Mouse (Mus musculus) layer of hippocampus, adult 8-10 months (tissue): Measurements from ENCODE around the gene Skp2. TPM values are rescaled to one million over a fixed set of nuclear protein-coding genes. Genes with fewer than 3 reads are reported as not detected.
A peak's percentile ranks its signal among the peaks of the same experiment; 100 is the strongest.
"Not testable (repeated sequence)": the region's sequence is repeated elsewhere in the genome, so short reads cannot be mapped to it uniquely, and the experiment has no call there.

ENCODE experiments used
- DNase-seq, 2 experiments: peaks; one replicate each; pipeline ENCODE4 v3.0.0; 2022; ENCODE audit warnings: low spot score in 2 of 2
- total RNA-seq, 4 experiments: library from RNA; stranded (reverse); gene quantifications; 2 replicates each; pipeline ENCODE4 v1.2.4; 2022

The Skp2 gene
- 1 to 10 TPM; 5.3 to 6.7 (median 5.9) TPM for total RNA-seq

DNA sequence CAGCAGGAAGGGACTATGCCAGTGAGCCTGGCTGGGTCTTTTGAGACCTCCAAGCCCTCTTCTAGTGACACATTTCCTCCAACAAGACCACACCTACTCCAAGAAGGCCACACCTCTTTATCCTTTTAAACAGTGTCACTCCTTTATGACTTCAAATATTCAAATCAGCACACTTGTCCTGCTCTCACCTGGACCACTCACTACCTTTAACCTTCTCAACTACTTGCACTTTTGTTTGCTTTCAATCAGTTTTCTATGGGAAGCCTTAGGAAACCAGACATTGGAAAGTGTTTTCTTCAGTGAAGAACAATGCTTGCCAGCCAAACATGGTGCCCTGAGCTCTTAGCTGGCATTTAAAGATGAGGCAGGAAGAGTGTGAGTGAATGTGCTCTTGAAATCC, at the start of gene Skp2:
Gene Skp2, minus strand, starts transcription at position 101 of the 400 bp plus-strand sequence.
- DNase-seq, result no peak

DNA sequence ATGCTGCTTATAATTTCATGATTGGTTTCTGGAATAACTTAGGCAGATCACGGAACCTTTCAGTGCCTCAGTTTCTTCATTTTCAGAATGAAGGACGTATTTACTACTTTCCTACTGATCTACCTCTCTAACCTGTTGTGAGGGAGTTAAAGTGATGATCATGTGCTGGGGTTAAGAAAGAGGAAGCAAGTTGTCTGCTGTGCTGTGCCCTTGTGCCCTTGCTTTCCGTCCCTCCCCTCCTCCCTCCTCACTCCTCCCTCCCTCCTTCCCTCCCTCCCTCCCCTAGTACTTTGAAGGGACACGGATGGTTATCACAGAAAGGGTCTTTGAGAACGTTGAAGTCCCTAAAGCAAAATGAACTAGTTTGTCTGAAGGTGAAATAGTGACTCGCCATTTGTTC, 43.2 kb upstream of the Skp2 start:
- no peak for DNase-seq

DNA sequence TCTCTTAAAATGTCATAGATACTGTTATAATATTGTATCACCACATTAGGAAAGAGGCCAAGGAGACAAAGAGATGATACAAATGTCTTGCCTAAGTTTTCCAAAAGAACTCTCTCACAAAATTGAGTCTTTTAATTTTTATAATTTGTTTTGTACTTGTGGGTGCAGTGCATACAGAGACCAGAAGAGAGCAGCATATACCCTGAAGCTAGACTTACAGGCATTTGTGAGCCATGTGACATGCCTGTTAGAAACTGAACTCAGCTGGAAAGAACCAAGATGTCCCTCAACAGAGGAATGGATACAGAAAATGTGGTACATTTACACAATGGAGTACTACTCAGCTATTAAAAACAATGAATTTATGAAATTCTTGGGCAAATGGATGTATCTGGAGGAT, 37.5 kb upstream of the Skp2 start:
- DNase-seq, result not testable (repeated sequence)

DNA sequence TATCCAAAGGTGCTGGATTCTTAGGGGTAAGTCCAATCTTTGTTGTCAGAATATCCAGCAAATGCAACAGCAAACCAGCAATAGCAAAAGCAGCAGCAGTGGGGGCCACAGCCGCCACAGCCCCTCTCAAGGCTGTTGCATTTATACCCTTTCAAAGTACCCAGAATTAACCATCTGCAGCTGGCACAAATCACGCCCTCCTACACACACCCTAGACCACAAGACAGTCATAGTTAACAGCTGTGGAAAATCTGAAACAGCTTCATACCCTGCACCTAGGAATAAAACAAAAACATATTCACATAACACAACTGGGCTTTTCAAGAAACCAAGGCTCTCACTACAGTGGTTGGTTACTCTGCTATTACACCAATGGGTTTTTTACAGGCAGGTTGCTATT, 34.6 kb upstream of the Skp2 start:
- no peak for DNase-seq

DNA sequence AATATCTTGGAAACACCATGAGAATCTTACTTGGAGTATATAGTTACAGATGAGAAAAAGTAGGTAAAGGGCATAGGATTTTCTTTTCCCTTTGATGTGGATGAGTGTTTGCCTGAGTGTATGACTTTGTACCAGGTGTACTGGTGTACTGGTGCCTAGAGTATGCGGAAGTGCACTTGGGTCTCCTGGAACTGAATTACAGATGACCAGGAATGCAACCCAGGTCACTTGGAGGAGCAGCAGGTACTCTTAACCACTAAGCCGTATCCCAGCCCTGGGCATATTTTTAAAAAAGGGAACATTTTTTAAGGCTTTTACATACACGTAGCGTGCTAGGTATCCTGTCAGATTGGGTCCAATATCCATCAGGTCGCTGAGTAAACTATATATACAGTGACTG, 28.8 kb upstream of the Skp2 start:
- no peak for DNase-seq

DNA sequence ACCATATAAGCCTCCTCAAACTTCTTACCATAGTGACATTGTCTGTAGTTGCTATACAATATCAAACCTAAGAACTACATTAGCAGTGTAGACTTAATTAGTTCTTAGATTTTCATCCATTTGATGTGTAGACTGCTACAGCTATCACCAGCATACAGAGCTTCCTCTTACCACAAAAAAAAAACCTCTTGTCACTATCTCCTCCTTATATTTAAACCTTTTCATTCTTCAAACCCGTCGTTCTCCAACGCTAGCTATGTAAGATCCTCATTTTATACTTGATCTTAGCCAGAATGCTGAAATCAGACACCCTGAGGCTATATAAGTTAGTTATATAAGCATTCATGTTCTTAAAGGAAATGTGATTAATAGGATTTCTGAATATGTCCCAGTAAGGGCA, 21.8 kb upstream of the Skp2 start:
- DNase-seq, result no peak

DNA sequence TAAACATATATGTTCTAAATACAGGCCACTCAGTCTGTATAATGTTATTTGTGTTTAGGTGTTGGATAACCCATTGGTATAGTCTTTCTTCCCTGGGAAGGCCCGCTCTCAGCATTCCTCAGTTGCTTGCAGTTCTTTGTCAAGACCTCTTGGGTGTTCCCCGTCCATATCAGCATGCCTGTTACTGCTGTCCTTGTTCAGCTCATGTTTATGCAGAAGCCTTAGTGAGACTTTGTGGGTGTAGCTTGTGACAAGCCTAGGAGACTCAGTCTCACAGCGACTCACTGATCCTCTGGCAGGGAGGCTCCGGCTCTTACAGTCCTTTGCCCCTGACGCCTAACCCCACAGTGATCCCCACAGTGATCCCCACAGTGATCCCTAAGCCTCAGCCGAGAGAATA, 8.9 kb upstream of the Skp2 start:
- no peak for DNase-seq

DNA sequence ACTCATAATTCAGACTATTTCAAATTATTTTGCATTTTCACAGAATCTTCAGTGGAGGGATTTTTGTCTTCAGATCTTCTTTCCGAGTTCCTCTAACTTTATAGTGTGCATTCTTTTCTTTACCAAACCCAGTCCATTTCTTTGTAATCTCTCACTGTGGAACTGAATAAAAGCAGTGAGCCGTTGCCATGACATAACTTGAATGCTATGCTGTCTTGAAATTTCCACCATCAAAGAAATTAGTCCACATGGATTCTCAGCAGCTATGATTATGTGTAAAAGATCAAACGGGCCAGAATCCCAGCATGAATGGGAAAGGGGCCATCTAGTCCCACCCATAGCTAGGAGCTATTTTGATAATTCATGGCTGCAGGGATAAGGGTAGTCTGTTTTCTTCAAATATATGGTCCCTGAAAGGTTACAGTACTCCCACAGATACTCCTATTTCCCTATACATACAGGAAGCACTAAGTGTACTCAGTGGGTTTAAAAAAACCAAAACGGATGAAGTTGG, 7.4 kb upstream of the Skp2 start:
- DNase-seq, result no peak

DNA sequence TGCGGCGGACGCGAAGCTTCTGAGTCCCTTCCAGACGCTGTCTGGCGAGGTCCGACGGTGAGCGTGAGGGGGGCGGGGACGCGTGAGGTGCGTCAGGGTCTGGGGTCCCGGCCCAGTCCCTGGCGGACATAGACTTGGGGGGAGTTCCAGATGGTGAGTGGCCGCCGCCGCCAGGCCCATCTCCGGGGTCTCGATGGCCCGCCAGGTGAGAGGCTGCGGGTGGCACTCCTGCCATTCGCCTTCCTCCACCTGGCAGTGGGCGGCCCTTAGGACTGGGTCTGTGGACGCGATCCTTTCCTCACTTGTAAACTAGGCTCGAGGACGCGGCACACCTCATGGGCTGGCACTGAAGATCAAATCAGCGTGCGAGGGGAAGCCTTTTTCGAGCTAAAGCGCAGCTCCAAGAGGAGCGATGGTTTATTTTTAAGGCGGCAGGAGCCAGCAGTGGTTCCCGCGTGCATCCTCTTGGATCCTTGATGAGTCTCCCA, 14.5 kb downstream of the Skp2 start:
- no peak for DNase-seq

DNA sequence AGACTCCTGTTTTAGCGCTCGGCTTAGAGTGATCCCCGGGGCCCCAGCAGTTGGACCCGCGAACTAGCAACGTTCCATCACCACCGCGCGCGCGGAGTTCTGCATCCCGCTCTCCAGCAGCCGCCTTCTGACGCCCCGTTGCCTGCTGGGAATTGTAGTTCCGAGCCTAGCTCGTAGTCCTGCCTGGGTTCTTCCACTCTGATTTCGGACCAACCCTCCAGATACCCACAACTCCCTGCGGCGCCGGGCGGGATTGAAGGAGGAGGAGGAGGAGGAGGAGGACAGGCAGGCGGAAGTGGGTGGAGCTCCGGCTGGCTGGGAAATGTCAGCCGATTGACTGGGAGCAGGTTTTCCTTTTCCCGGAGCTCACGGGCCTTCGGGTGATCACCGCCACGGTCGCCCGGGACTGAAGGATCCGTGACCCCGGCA, 15.0 kb downstream of the Skp2 start, which contains the start of gene Lmbrd2:
Gene Lmbrd2, plus strand, starts transcription at position 299 of the 429 bp plus-strand sequence.
- DNase-seq, result peak; percentile 96 to 97

DNA sequence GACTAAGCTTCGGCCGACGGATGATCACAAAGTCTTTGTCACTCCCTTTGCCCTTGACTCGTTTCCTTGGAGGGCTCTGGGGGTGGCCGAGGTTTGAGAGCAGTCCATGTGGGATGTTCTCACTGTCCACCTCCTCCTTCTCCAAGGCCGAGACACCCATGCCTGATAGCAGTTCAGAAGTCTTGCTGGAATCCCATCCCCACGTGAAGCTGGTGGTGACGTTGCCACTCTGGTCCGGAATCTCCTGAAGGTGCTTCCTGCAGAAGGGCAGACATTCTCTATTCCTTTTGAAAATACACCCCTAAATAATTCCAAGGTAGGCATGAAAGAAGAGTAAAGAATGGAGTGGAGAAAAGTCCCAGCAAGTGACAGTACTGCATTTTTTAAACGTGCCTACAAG, 15.8 kb downstream of the Skp2 start:
- no peak for DNase-seq

DNA sequence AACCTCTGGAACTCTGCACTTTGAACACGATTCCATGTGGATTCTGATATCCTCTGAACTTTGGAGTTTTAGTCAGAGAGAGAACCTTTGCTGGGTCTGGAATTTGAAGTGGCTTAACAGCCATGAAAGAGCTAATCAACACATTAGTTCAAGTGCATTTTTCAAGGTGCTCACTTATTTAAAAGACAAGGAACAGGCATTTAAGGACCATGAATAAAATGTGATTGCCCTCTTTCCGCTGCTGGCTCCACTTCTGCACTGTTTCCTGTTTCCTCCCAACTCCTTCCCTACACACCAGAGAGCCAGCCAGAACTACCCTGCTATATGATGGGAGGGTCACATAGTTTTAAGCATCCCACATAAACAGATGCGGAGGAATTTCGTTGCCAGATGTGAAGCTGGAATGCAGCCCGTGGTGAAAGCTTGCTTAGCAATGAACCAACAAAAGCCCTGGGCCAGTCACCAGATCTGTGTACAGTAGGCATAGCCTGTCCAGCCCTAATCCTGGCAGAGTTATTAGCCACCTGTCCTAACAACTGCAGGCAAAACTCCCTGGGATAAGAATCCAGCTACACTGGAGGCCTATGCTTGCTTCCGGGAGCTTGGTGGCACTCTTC, 20.2 kb downstream of the Skp2 start:
- DNase-seq, result no peak

DNA sequence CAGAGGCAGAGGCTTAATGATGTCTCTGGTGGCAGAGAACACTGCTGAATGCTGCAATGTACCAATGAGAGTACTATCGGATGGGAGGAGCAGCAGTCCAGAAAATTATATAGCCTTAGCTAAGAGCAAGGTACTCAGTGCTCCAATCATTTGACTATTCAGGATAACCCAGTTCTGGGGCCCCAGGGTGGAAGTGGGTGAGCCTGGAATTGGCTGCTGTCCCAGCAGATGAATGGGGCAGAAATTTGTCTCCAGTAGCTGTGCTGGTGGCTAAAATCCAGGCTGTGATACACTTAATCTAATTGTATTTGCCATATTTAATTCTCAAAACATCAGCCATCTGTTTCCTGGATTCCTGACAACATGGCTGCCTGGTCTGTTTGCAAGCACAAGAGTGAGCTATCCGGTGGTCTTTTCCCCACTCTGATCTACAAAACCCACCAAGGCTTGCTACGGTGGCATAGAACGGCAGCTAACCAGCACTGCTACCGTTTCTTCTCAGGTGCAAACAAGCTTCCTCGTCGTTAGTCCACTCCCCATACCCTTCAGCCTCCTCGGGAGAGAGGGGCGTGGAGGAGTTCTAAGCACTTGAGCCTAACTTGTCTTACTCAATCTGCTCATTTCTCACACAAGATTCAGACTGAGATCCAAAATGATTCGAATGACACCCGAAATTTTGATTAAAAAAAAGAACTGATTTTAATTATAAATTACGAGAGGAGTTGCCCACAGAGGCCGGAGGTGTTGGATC, 22.4 kb downstream of the Skp2 start:
- peak; percentile 57 to 63 for DNase-seq

DNA sequence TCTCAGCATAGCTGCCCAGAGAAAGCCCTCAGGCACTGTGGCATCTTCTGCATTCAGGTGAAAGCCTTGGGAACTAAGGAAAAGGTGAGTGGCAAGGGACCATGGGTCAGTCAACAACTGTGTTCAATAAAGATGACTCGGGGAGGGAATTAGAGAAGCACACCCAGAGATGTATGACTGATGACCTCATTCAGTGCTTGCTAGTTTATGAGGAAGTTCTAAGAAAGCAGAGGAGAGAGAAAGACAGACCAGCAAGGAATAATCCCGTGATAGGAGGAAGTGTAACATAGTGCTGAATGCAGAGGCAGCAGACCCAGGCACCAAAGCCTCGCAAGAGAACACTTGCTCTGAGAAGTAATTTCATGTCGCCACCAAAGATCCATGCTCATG, 23.7 kb downstream of the Skp2 start:
- no peak for DNase-seq

DNA sequence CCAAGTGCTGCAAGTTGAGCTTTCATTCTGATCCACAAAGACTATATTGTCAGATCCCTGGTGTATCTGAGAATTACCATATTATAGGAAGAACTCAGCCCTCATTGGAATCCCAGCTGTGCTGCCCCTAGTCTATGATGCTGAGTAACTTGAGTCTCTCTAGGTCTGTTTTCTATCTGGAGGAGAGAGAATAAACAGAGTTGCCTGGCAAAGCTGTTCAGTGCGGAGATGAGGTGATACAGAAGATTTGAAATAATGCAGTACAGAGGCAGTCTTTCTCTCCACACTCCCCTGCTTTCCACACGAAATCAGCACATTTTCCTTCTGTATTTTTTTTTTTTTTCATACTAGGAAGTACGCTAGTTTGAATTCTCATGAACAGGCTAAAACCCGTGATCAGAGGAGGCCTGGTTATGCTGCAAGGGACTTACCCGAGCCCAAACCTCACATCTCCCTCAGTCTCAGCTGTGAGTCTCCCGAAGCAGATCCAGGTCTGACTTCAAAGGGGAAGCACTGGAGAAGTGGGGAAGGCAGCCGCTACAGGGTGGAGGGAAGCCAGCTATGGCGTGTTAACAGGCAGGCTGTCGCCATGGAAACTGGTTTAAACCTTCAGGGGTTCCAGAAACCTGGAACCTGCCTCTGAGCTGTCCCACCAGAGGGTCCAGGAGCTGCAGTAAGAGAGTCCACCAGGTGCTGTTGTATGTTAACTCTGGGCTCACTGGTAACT, 24.3 kb downstream of the Skp2 start:
- no peak for DNase-seq

DNA sequence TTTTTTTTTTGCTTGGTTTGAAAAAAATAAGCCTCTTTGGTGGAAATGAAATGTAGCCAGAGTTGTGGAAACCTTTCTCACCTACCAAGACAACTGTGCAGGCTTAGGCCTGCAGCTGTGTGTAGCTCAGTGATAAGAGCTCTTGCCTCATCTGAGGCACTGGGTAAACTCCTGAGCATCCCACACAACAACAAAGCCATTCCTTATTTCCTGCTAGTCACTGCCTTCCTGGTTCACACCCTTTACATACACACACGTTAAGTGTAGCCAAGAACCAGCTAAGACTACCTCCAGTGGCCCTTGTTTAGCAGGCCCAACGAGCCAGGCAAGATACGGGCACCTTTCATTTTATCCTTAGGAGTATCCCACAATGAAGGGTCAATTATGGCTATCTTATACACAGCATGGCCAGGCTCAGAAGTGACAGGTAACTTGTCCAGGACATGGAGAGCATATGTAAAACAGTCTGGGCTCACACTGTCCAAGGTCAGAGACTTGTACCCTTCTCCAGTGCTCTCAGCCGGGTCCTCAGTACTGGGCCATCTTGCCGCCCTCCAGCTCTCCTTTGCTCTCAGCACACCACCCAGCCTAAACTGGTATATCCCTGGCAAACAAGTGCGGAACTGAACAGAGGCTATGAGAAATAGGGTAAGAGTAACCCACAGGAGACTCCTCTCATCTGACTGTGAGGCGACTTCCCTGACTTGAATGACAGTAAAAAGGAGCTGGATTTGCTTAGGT, 28.0 kb downstream of the Skp2 start:
- no peak for DNase-seq

DNA sequence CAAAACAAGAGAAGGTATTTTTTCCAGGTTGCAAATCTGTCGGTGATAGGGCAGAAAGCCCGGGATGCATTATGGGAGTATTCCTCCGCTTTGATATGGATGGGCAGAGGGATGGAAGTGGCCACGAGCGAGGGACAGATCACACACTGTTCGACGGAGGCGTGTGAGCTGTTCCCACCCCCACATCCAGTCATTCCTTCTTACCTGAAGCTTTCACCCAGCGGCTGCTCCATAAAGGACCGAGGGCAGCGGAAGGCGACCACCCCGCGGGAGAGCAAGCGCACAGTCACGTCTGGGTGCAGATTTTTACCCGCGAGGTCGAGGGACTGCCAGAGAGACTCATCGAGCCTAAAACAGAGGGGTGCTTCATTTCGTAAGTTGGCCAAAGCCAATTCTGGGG, 30.4 kb downstream of the Skp2 start:
- DNase-seq, result no peak

DNA sequence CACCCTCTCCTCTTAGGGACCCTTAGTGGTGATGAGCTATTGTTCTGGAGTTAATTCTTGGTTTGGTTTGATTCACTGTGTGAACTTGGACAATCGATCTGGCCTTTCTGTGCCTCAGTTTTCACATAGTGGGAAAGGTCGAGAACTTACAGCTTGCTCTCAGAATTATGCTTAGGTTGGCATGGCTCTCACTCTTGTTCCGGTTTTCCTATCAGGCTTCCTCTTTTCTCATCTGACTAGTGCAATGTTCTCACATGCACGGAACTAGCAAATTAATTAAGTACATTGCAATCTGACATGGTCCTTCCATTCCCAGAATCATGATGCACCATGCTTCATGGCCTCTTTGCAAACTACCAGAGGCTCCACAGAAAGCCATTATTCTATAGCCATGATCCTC, 32.2 kb downstream of the Skp2 start:
- DNase-seq, result no peak

DNA sequence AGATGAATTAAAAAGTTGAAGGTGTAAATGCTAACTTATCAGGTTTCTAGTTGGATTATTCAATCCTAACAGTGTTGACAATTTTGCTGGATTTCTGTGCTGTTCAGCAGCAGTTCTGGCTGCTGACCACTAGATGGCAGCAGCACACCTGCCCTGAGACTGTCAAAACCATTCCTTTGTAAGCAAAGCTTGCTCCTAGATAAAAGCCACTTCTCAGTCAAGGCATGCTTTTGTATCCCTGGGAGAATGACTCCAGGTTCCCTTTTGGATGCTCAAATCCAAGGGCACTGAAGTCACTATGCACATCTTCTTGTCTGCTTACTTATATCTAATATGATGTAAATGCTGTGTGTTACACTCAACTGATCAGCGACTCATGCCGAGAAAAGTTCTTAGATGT, 35.1 kb downstream of the Skp2 start:
- DNase-seq, result peak in 1 of 2 experiments; percentile 43

DNA sequence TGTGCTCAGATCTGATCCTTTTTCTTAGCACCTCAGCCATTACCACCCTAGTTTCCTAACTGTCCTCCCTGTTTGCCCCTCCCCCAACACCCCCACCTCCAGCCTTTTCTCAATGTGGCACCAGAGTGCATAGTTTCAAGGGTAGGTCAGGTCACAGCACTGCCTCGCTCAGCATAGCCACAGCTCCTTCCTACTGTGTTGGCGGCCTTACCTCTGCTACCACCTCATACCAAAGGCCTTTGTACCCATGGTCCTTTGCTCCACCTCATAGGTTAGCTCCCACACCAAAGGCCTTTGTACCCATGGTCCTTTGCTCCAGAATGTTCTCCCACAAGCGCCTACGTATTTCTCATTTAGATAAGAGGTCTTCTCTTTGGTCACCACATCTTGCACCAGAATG, 36.4 kb downstream of the Skp2 start:
- no peak for DNase-seq

DNA sequence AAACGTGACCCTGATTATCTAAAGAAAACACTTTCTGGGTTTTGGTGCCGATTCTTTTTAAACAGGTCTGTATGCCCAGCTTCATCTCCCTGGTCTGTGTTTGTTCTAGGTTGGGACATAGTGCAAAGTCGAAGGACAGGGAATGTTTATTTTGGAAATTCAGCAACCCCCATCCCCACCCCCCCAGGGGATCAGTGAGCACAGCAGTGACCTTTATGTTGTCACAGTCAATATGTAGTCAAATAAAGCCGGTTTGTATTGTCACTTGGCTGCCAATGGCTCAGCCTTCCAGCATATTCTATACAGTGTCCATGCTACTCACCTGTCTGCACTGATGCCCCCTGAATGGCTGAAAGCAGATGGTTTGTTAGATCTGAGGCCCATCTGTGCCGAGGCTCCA, 40.6 kb downstream of the Skp2 start:
- DNase-seq, result no peak
